Mouse (Mus musculus) myocyte (in vitro differentiated cells): ENCODE measurements around the gene Gm20388. TPM values are rescaled to one million over a fixed set of nuclear protein-coding genes. Genes with fewer than 3 reads are reported as not detected.

Experiments
- H3K27me3 ChIP-seq: one replicate; pipeline ENCODE4 v1.6.1; 2011; ENCODE audit not compliant: control insufficient read depth, insufficient read depth, insufficient read length
- H3K36me3 ChIP-seq: one replicate; pipeline ENCODE4 v1.6.1; 2011; ENCODE audit not compliant: control insufficient read depth, insufficient read depth
- H3K4me2 ChIP-seq: one replicate; pipeline ENCODE4 v1.6.1; 2011; ENCODE audit warnings: low read depth, control low read depth
- H3K4me3 ChIP-seq: one replicate; pipeline ENCODE4 v1.5.1; 2011; ENCODE audit warnings: mild to moderate bottlenecking, control low read depth, moderate library complexity
- H3K79me2 ChIP-seq: one replicate; pipeline ENCODE4 v1.6.1; 2011; ENCODE audit not compliant: control insufficient read depth, insufficient read depth
- H3ac ChIP-seq: one replicate; pipeline ENCODE4 v1.6.1; 2011; ENCODE audit not compliant: control insufficient read depth, insufficient read length
- CEBPB ChIP-seq: IDR thresholded peaks from 2 replicates; pipeline ENCODE4 v1.6.1; 2011; ENCODE audit warnings: mild to moderate bottlenecking, moderate library complexity; ENCODE audit not compliant: poor library complexity, insufficient read depth, severe bottlenecking
- E2F4 ChIP-seq: IDR thresholded peaks from one replicate; pipeline ENCODE4 v1.6.1; 2011; ENCODE audit warnings: mild to moderate bottlenecking, control low read depth, moderate library complexity; ENCODE audit not compliant: insufficient read depth
- MAX ChIP-seq: IDR thresholded peaks from one replicate; pipeline ENCODE4 v1.6.1; 2011; ENCODE audit warnings: low read depth, mild to moderate bottlenecking, control low read depth
- MYOD1 ChIP-seq, 3 experiments: IDR thresholded peaks; one replicate each; pipeline ENCODE4 v1.6.1; 2011; ENCODE audit warnings: control low read depth in 2 of 3, low read depth in 2 of 3, mild to moderate bottlenecking in 2 of 3, moderate library complexity in 1 of 3; ENCODE audit not compliant: insufficient read length in 2 of 3, control insufficient read depth in 1 of 3
- MYOG ChIP-seq, 3 experiments: IDR thresholded peaks; one replicate each; pipeline ENCODE4 v1.6.1; 2011; ENCODE audit warnings: control low read depth in 2 of 3, low read depth in 2 of 3, mild to moderate bottlenecking in 2 of 3; ENCODE audit not compliant: insufficient read length in 2 of 3, control insufficient read depth in 1 of 3, insufficient read depth in 1 of 3
- POLR2A ChIP-seq: IDR thresholded peaks from one replicate; pipeline ENCODE4 v1.6.1; 2011; ENCODE audit warnings: low read depth, mild to moderate bottlenecking, control low read depth, moderate library complexity; ENCODE audit not compliant: insufficient read length
- POLR2AphosphoS2 ChIP-seq: IDR thresholded peaks from one replicate; pipeline ENCODE4 v1.6.1; 2011; ENCODE audit warnings: low read depth, control low read depth; ENCODE audit not compliant: insufficient read length
- REST ChIP-seq: IDR thresholded peaks from one replicate; pipeline ENCODE4 v1.6.1; 2011; ENCODE audit warnings: mild to moderate bottlenecking, control low read depth, moderate library complexity; ENCODE audit not compliant: insufficient read depth, insufficient read length
- SRF ChIP-seq: IDR thresholded peaks from one replicate; pipeline ENCODE4 v1.6.1; 2011; ENCODE audit warnings: low read depth; ENCODE audit not compliant: control insufficient read depth, insufficient read length
- TCF12 ChIP-seq: IDR thresholded peaks from one replicate; pipeline ENCODE4 v1.6.1; 2011; ENCODE audit warnings: mild to moderate bottlenecking, control low read depth; ENCODE audit not compliant: poor library complexity, insufficient read depth, severe bottlenecking
- TCF3 ChIP-seq: IDR thresholded peaks from one replicate; pipeline ENCODE4 v1.6.1; 2011; ENCODE audit warnings: low read depth, control low read depth; ENCODE audit not compliant: insufficient read length
- USF1 ChIP-seq: IDR thresholded peaks from one replicate; pipeline ENCODE4 v1.6.1; 2011; ENCODE audit warnings: low read depth, mild to moderate bottlenecking, control low read depth, moderate library complexity
- polyA plus RNA-seq: library from polyadenylated mRNA; unstranded; fragments of >200 nt; fragmentation: generic; extraction: Trizol; gene quantifications from one replicate; pipeline ENCODE4 v1.2.1, GENCODE M21; 2012; ENCODE audit warnings: missing spikeins

Gm20388 gene
- polyA plus RNA-seq, 1 experiment, result 15.3 TPM

- Histone ChIP-seq H3K27me3 (no peaks in the 10 kb centered on the region), H3K36me3 (peaks cover 46% of the 10 kb centered on the region), H3K4me3 (no peak overlapping the region), H3K79me2 (no peaks in the 10 kb centered on the region), H3K4me2 (no peak overlapping the region), H3ac (no peak overlapping the region)
- no peak for TF ChIP-seq MYOG (IDR thresholded peaks at IDR 0.05; ENCODE audit: control insufficient read depth in 1 of 3, insufficient read depth in 1 of 3, insufficient read length in 2 of 3, low read depth in 2 of 3)
- no peak for TF ChIP-seq E2F4
- TF ChIP-seq USF1, result no peak
- TF ChIP-seq REST, result no peak
These were observed 2957.3 kb downstream of the Gm20388 start for GRCm38 (mm10) chr8:122867982-122868381.

GRCm38 (mm10) chr8:122870377-122870863 is 2959.8 kb downstream of the Gm20388 start:
- peaks cover 23% of the 10 kb centered on the region for H3K36me3 ChIP-seq

DNA sequence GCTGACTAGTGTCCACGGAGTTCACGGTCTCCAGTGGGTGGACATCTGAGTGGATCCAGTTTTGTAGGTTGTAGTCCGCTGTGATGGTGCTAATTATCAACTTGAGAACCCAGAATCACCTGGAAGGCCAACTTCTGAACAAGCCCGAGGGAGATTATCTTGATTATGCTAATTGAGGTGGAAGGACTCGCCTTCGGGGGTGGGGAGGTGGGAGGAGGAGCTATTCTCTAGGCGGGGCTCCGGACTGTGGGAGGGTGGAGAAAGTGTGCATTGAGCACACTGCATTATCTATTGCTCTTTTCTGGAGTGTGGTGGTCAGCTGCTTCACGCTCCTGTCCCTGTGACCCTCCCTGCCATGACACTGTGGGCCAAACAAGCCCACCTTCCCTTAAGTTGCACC is 2961.0 kb downstream of the Gm20388 start:
- Histone ChIP-seq H3ac (no peak overlapping the region), H3K4me3 (no peak overlapping the region), H3K27me3 (no peaks in the 10 kb centered on the region), H3K4me2 (no peak overlapping the region), H3K36me3 (peaks cover 18% of the 10 kb centered on the region), H3K79me2 (no peaks in the 10 kb centered on the region)
- TF ChIP-seq MYOD1 (IDR thresholded peaks at IDR 0.05; ENCODE audit: control insufficient read depth in 1 of 3, insufficient read length in 2 of 3, low read depth in 2 of 3) (no peak), POLR2AphosphoS2 (no peak), SRF (no peak), REST (no peak), MYOG (IDR thresholded peaks at IDR 0.05; ENCODE audit: control insufficient read depth in 1 of 3, insufficient read depth in 1 of 3, insufficient read length in 2 of 3, low read depth in 2 of 3) (no peak), TCF3 (no peak), TCF12 (no peak), CEBPB (no peak), POLR2A (no peak), MAX (no peak), USF1 (no peak), E2F4 (no peak)

More at GRCm38 (mm10) chr8:122870377-122870863, 2959.8 kb downstream of the Gm20388 start:
- no peaks in the 10 kb centered on the region for H3K27me3 ChIP-seq
- TF ChIP-seq TCF12 (no peak), REST (no peak), SRF (no peak), MYOG (IDR thresholded peaks at IDR 0.05; ENCODE audit: control insufficient read depth in 1 of 3, insufficient read depth in 1 of 3, insufficient read length in 2 of 3, low read depth in 2 of 3) (peak in 1 of 3 experiments; percentile 24), MYOD1 (IDR thresholded peaks at IDR 0.05; ENCODE audit: control insufficient read depth in 1 of 3, insufficient read length in 2 of 3, low read depth in 2 of 3) (no peak), POLR2AphosphoS2 (peak; percentile 93)
- no peaks in the 10 kb centered on the region for H3K79me2 ChIP-seq
- H3ac ChIP-seq, result no peak overlapping the region
- no peak overlapping the region for H3K4me2 ChIP-seq
- H3K4me3 ChIP-seq, result no peak overlapping the region

DNA sequence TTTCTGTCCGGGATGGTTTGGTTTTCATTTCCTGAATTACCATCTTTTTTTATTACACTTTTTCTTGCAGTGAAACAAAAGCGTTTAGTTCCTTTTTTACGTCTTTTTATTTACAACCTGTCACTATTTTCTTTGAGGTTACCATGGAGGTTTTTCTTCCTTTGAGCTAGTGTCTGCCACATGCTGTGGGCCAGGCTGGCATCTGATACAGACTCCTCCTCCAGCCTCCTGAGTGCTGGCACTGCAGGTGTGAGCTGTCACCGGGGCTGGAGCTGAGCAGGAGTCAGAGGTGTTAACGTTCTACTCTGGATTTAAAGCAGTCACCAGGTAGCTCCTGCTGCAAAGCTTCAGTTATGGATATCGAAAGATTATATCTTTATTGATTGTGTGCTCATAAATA is 2962.5 kb downstream of the Gm20388 start:
- peaks cover 4% of the 10 kb centered on the region for H3K36me3 ChIP-seq
- H3ac ChIP-seq, result no peak overlapping the region
- H3K79me2 ChIP-seq, result no peaks in the 10 kb centered on the region
- no peak overlapping the region for H3K4me2 ChIP-seq
- no peak overlapping the region for H3K4me3 ChIP-seq
- no peak for TF ChIP-seq MYOD1 (IDR thresholded peaks at IDR 0.05; ENCODE audit: control insufficient read depth in 1 of 3, insufficient read length in 2 of 3, low read depth in 2 of 3)
- TF ChIP-seq POLR2A, result no peak
- no peak for TF ChIP-seq REST
- no peak for TF ChIP-seq MAX
- no peak for TF ChIP-seq TCF12
- TF ChIP-seq POLR2AphosphoS2, result no peak
- no peak for TF ChIP-seq TCF3
- TF ChIP-seq CEBPB, result no peak
- no peaks in the 10 kb centered on the region for H3K27me3 ChIP-seq

DNA sequence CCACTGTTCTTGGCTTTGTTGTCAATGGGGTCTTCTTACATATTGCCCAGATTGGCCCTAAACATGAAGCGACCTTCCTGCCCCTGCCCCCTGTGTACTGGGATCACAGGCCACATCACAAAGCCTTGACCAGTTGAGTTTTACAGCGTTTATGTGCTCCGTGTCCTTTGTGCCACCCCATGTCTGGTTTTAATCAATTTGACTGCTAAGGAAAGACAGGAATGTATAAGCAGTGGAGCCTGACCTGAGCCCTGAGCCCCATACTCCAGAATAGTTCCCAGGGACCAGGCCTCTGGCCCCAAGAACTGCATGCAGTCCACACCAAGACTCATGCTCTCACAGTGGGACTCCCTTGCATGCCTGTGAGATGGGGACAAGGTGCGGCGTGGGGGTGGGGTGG is 2964.5 kb downstream of the Gm20388 start:
- Histone ChIP-seq H3K4me2 (no peak overlapping the region), H3ac (no peak overlapping the region), H3K4me3 (no peak overlapping the region), H3K27me3 (no peaks in the 10 kb centered on the region), H3K36me3 (no peaks in the 10 kb centered on the region), H3K79me2 (no peaks in the 10 kb centered on the region)
- TF ChIP-seq SRF, result no peak
- no peak for TF ChIP-seq POLR2AphosphoS2
- TF ChIP-seq CEBPB, result no peak
- no peak for TF ChIP-seq TCF12
- TF ChIP-seq POLR2A, result no peak
- no peak for TF ChIP-seq MYOD1 (IDR thresholded peaks at IDR 0.05; ENCODE audit: control insufficient read depth in 1 of 3, insufficient read length in 2 of 3, low read depth in 2 of 3)
- TF ChIP-seq REST, result no peak
